Mouse (Mus musculus) ES-CJ7 (cell line): ENCODE results near the gene Adgrf5.
"Not testable (repeated sequence)": the region's sequence is repeated elsewhere in the genome, so short reads cannot be mapped to it uniquely, and the experiment has no call there.

ENCODE experiments used
- DNase-seq: peaks from one replicate; pipeline ENCODE4 v3.0.0; 2011; ENCODE audit warnings: low read depth, low spot score

Gene Adgrf5

GRCm38 (mm10) chr17:43359826-43360619, at the start of gene Adgrf5:
TSS of gene Adgrf5 (plus strand) at chr17:43360451.
- peak; percentile 2 for DNase-seq

DNA sequence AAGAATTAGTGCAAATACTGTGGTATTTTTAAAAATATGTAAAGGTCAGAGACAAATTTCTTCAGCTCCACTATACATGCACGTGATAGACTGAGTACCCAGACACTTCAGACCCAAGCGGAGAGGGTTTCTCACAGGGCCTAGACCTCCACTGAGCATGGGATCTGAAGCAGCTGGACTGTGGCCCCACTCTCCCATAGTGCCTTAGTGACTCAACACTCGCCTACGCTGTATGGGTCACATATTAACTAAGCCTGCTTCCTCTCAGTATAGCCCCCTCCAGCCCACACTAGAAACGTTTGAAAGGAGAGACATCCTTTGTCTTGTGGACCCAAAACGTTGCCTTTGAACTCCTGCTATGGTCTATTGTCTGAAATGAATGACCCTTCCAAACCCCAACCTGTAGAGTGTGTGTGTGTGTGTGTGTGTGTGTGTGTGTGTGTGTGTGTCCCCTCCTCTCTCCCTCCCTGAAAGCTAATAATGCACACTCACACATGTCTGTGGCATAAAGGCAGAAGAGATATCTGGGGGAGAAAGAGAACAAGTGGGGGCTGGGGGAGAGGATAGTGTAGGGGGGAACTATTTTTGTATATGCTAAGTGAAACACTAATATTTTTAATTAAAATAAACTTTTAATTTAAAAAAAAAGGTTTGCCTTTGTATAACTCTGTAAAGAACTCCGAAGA, 34.1 kb upstream of the Adgrf5 start:
- no peak for DNase-seq

GRCm38 (mm10) chr17:43326726-43327700, 33.2 kb upstream of the Adgrf5 start:
- DNase-seq = peak; percentile 85

- no peak for DNase-seq
Measured at GRCm38 (mm10) chr17:43327810-43328209, 32.4 kb upstream of the Adgrf5 start.

- no peak for DNase-seq
Measured at GRCm38 (mm10) chr17:43329216-43329615, 31.0 kb upstream of the Adgrf5 start.

- no peak for DNase-seq
Measured at GRCm38 (mm10) chr17:43329761-43330183, 30.5 kb upstream of the Adgrf5 start.

- DNase-seq = no peak
Measured at GRCm38 (mm10) chr17:43332686-43333085, 27.6 kb upstream of the Adgrf5 start.

- DNase-seq = no peak
Measured at GRCm38 (mm10) chr17:43334074-43334473, 26.2 kb upstream of the Adgrf5 start.

- no peak for DNase-seq
Measured at GRCm38 (mm10) chr17:43337643-43338042, 22.6 kb upstream of the Adgrf5 start.

DNA sequence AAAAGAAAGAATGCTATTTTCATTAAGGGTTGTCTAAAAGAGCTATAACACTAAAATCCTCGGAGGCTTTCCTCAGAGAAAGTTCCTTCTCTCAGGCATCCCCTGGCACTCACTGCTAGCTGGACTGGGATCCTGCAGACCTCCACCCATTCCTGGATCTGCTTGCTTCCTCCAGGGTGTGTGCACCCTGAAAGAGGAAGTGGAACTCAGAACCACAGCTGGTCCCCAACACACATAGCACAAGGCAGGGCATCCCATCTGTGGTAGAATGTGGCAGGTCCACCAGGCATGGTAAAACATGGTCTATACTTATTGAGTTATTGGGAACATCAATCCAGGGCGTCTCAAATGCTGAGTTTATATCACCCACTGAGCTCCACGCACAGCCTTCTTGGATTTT, 22.0 kb upstream of the Adgrf5 start:
- DNase-seq = no peak

- not testable (repeated sequence) for DNase-seq
Measured at GRCm38 (mm10) chr17:43346499-43346898, 13.8 kb upstream of the Adgrf5 start.

DNA sequence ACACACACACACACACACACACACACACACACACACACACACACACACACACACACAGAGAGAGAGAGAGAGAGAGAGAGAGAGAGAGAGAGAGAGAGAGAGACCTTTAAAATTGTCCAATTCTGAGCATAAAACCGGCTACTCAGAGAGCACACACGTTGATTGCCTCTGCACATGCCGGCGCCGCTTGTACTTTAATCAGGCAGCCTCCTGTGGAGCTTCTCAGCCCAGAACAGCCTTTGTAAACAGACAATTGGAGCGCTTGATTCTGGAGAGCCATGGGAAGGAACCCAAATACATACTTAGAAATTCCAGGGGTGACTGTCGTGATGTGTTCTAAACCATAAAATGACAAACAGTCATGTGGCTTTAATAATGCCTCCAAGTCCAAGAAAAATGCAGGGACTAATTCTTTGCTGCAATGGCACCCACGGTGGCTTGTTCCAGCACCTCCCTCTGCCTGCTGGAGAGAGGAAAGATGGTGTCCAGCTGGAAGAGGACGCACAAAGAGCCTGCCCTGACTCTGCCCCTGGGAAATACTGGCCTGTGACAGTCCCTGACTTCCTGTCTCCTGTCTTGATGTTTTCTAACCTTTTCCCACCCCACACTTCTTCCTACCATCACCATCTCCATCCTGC, 2.2 kb upstream of the Adgrf5 start:
- DNase-seq = no peak

GRCm38 (mm10) chr17:43361021-43361420, 770 bp downstream of the Adgrf5 start:
- DNase-seq = no peak

DNA sequence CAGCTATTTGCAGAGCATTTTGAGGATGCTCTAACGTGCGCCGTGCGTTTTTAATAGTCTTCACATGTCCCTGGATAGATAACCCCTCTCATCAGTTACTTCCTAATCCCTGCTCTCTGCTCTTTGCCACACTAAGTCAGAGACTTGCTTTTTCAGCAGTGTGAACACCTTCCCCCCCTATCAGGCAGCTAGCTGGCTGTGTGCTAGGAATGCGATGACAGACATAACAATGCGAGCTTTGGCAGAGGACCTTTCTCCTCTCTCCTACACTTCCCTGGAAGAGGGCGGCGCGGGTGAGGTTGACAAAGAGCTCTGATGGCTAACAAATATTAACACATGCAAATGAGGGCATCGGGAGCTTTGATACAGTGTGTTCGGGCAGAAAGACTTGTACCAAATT, 2.1 kb downstream of the Adgrf5 start:
- DNase-seq = peak; percentile 7

GRCm38 (mm10) chr17:43362881-43363280, 2.6 kb downstream of the Adgrf5 start:
- no peak for DNase-seq

DNA sequence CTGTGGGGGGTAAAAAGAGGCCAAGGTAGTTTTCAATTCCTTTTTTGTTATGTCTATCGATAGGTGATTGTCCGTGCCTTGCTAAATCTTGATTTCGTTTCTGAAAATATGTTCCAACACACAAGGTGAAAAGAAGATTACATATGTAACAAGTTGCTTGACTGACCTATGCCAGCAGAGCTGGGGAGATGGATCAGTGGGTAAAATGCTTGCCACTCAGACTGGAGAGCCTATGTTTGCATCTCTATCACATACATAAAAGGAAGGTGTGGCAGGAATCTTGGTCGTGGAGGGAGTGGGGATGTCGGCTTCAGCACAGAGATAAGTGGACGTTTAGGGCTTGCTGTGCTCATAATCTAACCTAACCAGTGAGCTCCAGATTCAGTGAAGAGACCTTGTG, 3.7 kb downstream of the Adgrf5 start:
- peak; percentile 44 for DNase-seq

DNA sequence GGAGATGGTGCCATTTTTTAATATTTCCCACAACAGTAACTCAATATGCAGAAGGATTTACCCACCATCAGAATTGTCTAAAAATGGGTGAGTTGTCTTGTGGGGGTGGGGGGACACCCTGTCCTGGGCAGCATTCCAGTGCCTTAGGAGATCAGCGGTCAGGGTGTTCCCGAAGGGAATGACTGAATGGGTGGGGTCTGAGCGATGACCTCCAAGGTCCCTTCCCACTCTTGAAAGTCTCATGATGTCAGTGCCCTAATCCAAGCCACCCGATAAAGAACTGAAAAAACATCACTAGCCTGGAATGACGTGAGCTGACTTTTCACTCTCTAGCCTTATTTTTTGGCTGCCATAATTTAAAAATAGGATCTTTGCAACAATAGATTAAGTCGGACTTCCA, 5.0 kb downstream of the Adgrf5 start:
- no peak for DNase-seq

DNA sequence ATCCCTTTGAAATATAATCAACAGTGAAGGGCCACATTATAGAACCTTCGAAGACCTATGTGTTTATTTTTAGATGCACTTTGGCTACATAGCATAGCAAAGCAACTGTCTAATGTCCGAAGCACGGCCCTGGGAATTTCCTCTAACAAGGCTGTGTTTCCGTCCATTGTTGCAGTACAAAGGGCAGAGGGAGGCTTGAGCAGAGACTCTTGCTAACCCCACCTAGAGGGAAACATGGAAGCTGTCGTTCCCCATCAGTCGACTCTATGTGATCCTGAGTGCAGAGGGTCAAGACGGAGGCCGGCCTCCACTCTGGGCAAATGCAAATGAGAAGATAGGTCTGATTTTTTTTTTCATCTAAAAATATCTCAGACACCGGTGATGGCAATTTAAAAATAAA, 6.2 kb downstream of the Adgrf5 start:
- DNase-seq = no peak

DNA sequence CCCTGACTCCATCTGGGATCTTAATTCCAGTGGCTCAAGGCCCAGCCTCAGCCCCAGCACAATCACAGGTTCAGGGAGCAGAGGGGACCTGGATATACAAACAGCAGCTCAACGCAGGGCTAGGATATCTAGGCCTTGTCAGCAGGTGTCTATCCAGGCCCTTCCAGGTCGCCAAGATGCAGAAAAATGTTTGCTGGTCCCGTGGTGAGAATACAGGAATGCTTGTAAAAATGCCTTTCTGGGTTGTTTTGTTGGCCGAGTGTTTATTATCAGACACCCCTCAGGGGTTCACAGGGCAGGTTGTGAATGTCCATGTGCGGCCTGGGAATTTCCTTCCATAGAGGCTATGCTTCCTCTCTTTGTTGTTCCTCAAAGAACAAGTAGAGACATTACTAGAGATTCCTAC, 7.9 kb downstream of the Adgrf5 start:
- DNase-seq = no peak

GRCm38 (mm10) chr17:43372604-43373003, 12.4 kb downstream of the Adgrf5 start:
- no peak for DNase-seq

- DNase-seq = no peak
Measured at GRCm38 (mm10) chr17:43374020-43374419, 13.8 kb downstream of the Adgrf5 start.
